Mouse (Mus musculus) hindbrain, embryonic 16.5 days (tissue): ENCODE data around the gene Lefty2. TPM values are rescaled to one million over a fixed set of nuclear protein-coding genes. Genes with fewer than 3 reads are reported as not detected.
A peak's percentile ranks its signal among the peaks of the same experiment; 100 is the strongest.
"Not testable (repeated sequence)": the region's sequence is repeated elsewhere in the genome, so short reads cannot be mapped to it uniquely, and the experiment has no call there.

Experiments
- ATAC-seq: fragments of 200-750 bp; cut with Nextera tagmentation; 2 replicates; pipeline ENCODE4 v1.8.0; 2017; ENCODE audit warnings: moderate TSS enrichment, moderate library complexity
- H3K27ac ChIP-seq: fragments of 300-500 bp; sonication (generic); 2 replicates; pipeline ENCODE4 v1.5.1; 2014; ENCODE audit warnings: low read depth, mild to moderate bottlenecking, control low read depth, low read length, moderate library complexity
- H3K27me3 ChIP-seq: fragments of 300-500 bp; sonication (generic); replicated peaks from 2 replicates; pipeline ENCODE4 v1.6.1; 2014; ENCODE audit warnings: low read length; ENCODE audit not compliant: control insufficient read depth, insufficient read depth
- H3K36me3 ChIP-seq: fragments of 300-500 bp; sonication (generic); 2 replicates; pipeline ENCODE4 v1.6.1; 2014; ENCODE audit warnings: mild to moderate bottlenecking, low read length, moderate library complexity, mixed read lengths; ENCODE audit not compliant: control insufficient read depth, insufficient read depth
- H3K4me1 ChIP-seq: fragments of 300-500 bp; sonication (generic); 2 replicates; pipeline ENCODE4 v1.6.1; 2014; ENCODE audit warnings: low read depth, low read length; ENCODE audit not compliant: control insufficient read depth, insufficient read depth
- H3K4me2 ChIP-seq: fragments of 300-500 bp; sonication (generic); 2 replicates; pipeline ENCODE4 v1.6.1; 2014; ENCODE audit warnings: mild to moderate bottlenecking, low read length, control low read depth, moderate library complexity
- H3K4me3 ChIP-seq: fragments of 300-500 bp; sonication (generic); 2 replicates; pipeline ENCODE4 v1.5.1; 2014; ENCODE audit warnings: mild to moderate bottlenecking, low read length, control low read depth, moderate library complexity
- H3K9ac ChIP-seq: fragments of 300-500 bp; sonication (generic); 2 replicates; pipeline ENCODE4 v1.6.1; 2014; ENCODE audit warnings: low read depth, mild to moderate bottlenecking, control low read depth, low read length, moderate library complexity
- H3K9me3 ChIP-seq: fragments of 300-500 bp; sonication (generic); 2 replicates; pipeline ENCODE4 v1.6.1; 2014; ENCODE audit warnings: mild to moderate bottlenecking, low read length, moderate library complexity; ENCODE audit not compliant: control insufficient read depth
- WGBS: fragments of 180-500 bp; shearing (Covaris S2); extraction: QIAGEN DNeasy Blood & Tissue Kit; methylation state at CpG from one replicate; pipeline ENCODE4 v1.1.7; 2014; 5-methylcytosine and 5-hydroxymethylcytosine counted together
- polyA plus RNA-seq: library from polyadenylated mRNA; unstranded; fragments of >200 nt; fragmentation: Nextera tagmentation; extraction: Ambion mirVana; gene quantifications from 2 replicates; pipeline ENCODE4 v1.2.1, GENCODE M21; 2015

The Lefty2 gene
- polyA plus RNA-seq, 1 experiment from 2014 or later: 5.6 TPM

DNA sequence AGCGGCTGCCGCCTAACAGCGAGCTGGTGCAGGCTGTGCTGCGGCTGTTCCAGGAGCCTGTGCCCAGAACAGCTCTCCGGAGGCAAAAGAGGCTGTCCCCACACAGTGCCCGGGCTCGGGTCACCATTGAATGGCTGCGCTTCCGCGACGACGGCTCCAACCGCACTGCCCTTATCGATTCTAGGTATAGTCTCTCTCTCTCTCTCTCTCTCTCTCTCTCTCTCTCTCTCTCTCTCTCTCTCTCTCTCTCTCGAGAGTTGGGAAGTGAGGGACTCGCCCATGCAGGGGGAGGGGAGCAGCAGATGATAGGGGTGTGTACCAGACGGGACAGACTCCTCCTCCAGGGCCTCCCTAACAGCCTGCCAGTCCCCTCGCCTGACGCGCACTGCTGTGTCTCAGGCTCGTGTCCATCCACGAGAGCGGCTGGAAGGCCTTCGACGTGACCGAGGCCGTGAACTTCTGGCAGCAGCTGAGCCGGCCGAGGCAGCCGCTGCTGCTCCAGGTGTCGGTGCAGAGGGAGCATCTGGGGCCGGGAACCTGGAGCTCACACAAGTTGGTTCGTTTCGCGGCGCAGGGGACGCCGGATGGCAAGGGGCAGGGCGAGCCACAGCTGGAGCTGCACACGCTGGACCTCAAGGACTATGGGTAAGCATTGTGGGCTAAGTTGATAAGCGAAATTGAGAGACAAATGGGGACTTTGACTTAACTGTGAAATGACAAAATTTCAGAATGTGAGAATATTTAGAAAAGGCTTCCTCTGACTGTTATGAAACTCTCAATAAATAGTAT is 43.9 kb downstream of the Lefty2 start:
- WGBS: 2% methylated on average over 29 of the region's 41 CpGs
- Histone ChIP-seq H3K27me3 (peaks cover 34% of the 10 kb centered on the region), H3K4me3 (peak overlapping the region; percentile 24), H3K4me2 (peak overlapping the region; percentile 44)
- not testable (repeated sequence) for H3K4me1 ChIP-seq, H3K9me3 ChIP-seq, H3K36me3 ChIP-seq, H3K9ac ChIP-seq, H3K27ac ChIP-seq
- peak; percentile 81 for ATAC-seq

DNA sequence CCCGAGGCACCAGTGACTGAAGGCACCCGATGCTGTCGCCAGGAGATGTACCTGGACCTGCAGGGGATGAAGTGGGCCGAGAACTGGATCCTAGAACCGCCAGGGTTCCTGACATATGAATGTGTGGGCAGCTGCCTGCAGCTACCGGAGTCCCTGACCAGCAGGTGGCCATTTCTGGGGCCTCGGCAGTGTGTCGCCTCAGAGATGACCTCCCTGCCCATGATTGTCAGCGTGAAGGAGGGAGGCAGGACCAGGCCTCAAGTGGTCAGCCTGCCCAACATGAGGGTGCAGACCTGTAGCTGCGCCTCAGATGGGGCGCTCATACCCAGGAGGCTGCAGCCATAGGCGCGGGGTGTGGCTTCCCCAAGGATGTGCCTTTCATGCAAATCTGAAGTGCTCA is 44.7 kb downstream of the Lefty2 start:
- 16% methylated on average over 13 of the region's 13 CpGs for whole genome bisulfite sequencing
- not testable (repeated sequence) for H3K4me3 ChIP-seq, H3K9ac ChIP-seq, ATAC-seq, H3K36me3 ChIP-seq, H3K9me3 ChIP-seq, H3K27ac ChIP-seq, H3K4me2 ChIP-seq
- Histone ChIP-seq H3K27me3 (peaks cover 42% of the 10 kb centered on the region), H3K4me1 (peaks cover 11% of the 10 kb centered on the region; the same call in 1 of the 2 replicates)

DNA sequence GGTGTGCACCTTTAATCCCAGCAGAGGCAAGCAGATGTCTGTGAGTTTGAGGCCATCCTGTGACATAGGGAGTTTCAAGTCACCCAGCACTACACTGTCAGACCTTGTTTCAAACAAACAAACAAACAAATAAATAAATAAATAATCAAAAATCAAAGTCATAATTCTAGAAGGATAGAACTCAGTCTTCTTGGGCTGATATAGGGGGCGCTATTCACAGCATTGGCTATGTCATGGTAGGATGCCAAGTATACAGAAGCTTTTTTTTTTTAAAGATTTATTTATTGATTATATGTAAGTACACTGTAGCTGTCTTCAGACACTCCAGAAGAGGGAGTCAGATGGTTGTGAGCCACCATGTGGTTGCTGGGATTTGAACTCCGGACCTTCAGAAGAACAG is 45.9 kb downstream of the Lefty2 start:
- H3K9ac ChIP-seq, H3K27ac ChIP-seq, H3K4me2 ChIP-seq, H3K9me3 ChIP-seq, ATAC-seq, H3K36me3 ChIP-seq, H3K4me3 ChIP-seq: not testable (repeated sequence)
- peaks cover 53% of the 10 kb centered on the region for H3K27me3 ChIP-seq
- 92% methylated on average over 2 of the region's 2 CpGs for WGBS
- peaks cover 13% of the 10 kb centered on the region; the same call in 1 of the 2 replicates for H3K4me1 ChIP-seq

DNA sequence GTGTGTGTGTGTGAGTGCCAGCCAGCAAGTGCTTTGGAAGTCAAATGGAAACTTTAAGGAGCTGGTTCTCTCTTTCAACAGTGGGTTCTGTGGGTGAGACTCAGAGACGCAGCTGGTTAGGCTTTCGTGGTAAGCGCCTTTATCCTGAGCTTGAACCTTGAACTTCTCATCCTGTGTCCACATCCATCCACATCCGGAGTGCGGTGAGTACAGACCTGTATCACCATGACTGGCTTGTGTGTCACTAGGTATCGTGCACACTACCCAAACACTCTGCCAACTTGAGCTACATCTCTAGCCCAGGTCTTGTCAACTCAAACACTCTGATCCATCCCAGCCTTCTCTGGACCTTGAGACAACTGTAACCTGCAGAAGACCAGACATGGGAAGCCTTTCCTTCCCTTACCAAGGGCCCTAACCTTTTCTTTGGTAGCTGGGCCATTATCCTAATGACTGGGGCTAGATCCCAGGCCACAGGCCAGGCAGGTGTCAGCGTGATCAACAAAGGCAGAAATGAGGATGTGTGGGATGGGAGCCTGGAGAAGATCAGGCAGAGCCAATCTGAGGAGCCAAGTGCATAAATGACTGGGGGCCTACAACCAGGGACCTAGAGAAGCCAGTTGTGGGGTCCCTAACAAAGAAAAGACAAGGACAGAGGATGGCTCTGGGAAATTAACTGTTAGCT is 48.0 kb downstream of the Lefty2 start:
- 86% methylated on average over 7 of the region's 7 CpGs for WGBS
- Histone ChIP-seq H3K27ac (no peak overlapping the region), H3K36me3 (no peaks in the 10 kb centered on the region), H3K9me3 (no peaks in the 10 kb centered on the region), H3K4me2 (no peak overlapping the region), H3K27me3 (peaks cover 41% of the 10 kb centered on the region), H3K4me3 (no peak overlapping the region), H3K9ac (no peak overlapping the region), H3K4me1 (peaks cover 17% of the 10 kb centered on the region; the same call in 1 of the 2 replicates)
- no peak for ATAC-seq

DNA sequence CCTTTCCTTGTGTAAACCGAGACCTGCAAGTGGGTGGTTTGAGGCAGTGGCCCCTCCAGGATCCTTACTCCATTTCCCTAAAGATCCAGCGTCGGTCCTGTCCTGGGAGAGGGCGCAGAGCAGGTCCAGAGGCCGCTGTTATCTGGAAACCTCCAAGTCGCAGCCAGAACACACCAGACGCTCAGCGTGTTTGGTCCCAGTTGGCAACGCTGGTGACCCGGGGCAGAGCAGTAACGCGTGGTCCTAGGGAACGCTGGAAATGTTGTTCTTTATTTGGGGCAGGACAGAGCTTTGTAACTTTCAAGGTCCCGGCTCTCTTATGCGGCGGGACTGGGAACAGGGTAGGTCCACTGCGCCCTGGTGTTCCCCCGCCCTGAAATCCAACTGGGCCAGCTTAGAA is 48.8 kb downstream of the Lefty2 start:
- peak overlapping the region; percentile 69 for H3K9ac ChIP-seq
- H3K4me2 ChIP-seq: peak overlapping the region; percentile 100
- H3K4me1 ChIP-seq: peaks cover 17% of the 10 kb centered on the region; the same call in 1 of the 2 replicates
- H3K27ac ChIP-seq: no peak overlapping the region; the same call in 1 of the 2 replicates
- peaks cover 38% of the 10 kb centered on the region for H3K27me3 ChIP-seq
- ATAC-seq: no peak
- H3K4me3 ChIP-seq: peak overlapping the region; percentile 77
- H3K9me3 ChIP-seq: no peaks in the 10 kb centered on the region
- WGBS: 3% methylated on average over 18 of the region's 18 CpGs
- no peaks in the 10 kb centered on the region for H3K36me3 ChIP-seq

DNA sequence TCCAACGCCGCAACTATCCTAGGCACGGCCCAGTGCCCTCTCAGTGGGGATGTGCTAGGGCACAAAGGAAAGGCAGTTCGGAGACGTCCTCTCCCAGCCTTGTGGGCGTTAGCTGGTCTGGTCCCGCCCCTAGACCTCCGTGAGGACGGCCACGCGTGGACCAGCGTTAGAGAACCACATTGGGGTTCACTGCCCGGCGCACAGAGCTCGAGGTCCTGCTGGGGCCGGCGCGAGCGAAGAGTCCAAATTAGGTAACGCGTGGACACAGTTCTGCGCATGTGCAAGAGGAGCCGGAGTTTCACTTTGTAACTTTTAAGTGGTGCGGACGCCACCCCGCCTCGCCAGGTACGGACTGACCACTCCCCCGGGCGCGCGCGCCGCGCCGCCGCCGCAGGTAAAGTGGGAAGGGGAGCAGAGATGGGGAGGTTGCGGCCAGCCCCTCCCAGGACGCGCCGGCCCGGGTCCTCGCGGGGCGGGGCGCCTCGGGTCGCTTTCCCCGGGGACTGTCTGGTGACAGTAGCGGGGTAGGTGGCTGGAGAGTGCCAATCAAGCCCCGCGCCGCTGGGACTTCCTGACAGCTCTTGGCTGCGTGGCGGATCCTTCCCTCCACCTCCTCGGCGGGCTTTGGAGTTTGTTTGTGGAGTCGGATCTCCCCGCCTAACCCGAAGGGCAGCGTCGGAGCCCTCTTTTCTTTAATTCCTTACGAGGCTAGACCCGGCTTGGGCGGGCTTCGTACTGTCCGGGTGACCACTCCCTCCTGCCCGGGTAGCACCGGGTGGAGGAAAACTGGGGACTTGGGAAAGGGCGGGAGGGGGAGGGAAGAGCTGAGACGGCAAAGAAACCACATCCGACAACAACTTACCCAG is 49.5 kb downstream of the Lefty2 start, which contains the start of gene Tmem63a:
Gene Tmem63a (plus strand): TSS at position 179 of the 866 bp plus-strand sequence.
- Histone ChIP-seq H3K27me3 (peaks cover 36% of the 10 kb centered on the region), H3K27ac (no peak within 1 kb of the TSS; the same call in 1 of the 2 replicates), H3K9me3 (no peaks in the 10 kb centered on the region), H3K4me2 (peak within 1 kb of the TSS; percentile 100), H3K4me1 (peaks cover 17% of the 10 kb centered on the region; the same call in 1 of the 2 replicates), H3K9ac (peak within 1 kb of the TSS; percentile 69), H3K36me3 (no peaks in the 10 kb centered on the region), H3K4me3 (peak within 1 kb of the TSS; percentile 77)
- ATAC-seq: peak; percentile 51
- WGBS: 0% methylated on average over 72 of the region's 73 CpGs

DNA sequence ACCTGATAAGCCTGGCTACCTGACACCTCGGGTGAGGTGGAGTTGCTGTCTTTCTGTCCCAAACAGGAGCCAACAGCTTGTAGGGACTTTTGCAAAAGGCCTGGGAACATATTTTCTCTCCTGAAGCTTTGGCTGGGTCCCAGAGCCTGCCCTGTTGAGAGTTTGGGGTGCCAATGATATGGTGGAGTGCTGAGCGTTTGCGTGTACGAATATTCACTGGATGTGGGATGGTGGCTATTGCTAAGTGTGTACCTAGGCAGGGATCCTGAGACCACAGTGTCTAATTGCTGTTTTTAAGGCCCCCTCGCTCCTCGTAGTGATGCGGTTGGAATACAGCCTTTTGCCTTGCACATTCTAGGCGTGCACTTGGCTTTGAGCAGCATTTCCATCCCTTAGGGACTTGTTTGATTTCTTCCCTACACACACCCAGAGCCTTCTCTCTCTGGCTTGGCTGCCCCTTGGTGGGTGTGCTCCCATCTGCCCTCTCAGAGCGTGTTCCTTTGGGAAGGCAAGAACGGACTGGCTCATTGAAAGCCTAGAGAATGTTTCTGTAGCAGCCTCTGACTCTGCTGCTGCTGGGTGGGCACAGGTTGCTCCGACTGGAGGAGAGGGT is 50.2 kb downstream of the Lefty2 start:
- H3K4me3 ChIP-seq: peak overlapping the region; percentile 77
- peaks cover 33% of the 10 kb centered on the region for H3K27me3 ChIP-seq
- peak overlapping the region; percentile 100 for H3K4me2 ChIP-seq
- 35% methylated on average over 11 of the region's 11 CpGs for WGBS
- H3K9ac ChIP-seq: no peak overlapping the region; the same call in 1 of the 2 replicates
- no peaks in the 10 kb centered on the region for H3K9me3 ChIP-seq
- ATAC-seq: no peak
- no peaks in the 10 kb centered on the region for H3K36me3 ChIP-seq
- H3K4me1 ChIP-seq: peaks cover 17% of the 10 kb centered on the region; the same call in 1 of the 2 replicates
- H3K27ac ChIP-seq: no peak overlapping the region

DNA sequence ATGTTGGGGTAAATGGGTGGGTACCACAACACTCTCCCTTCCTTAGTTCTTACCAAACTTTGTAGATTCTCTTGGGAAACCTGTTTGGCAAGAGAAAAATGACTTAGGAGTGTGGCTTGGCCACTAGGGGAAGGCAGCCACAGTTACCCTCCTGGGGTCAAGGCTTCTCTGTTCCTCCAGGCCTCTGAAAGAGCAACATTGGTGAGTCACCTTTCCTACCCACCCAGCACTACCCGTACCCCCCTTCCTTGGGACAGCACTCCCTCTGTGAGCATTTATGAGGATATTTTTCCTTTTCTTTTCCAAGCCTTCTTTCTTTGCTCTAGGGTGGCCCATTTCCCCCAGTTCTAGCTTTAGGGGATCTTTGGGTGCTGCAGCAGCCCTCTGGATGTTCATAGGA is 51.0 kb downstream of the Lefty2 start:
- Histone ChIP-seq H3K36me3 (no peaks in the 10 kb centered on the region), H3K4me2 (no peak overlapping the region), H3K9me3 (no peaks in the 10 kb centered on the region), H3K4me1 (peaks cover 17% of the 10 kb centered on the region; the same call in 1 of the 2 replicates), H3K27ac (no peak overlapping the region), H3K27me3 (peaks cover 33% of the 10 kb centered on the region), H3K9ac (no peak overlapping the region), H3K4me3 (no peak overlapping the region)
- WGBS: 92% methylated on average over 1 of the region's 1 CpGs
- ATAC-seq: no peak
